Mouse (Mus musculus) kidney, adult 18-20 months (tissue): ENCODE results near the gene Slc38a10.

Experiments
- DNase-seq: peaks from one replicate; pipeline ENCODE4 v3.0.0; 2021

Slc38a10 gene

DNA sequence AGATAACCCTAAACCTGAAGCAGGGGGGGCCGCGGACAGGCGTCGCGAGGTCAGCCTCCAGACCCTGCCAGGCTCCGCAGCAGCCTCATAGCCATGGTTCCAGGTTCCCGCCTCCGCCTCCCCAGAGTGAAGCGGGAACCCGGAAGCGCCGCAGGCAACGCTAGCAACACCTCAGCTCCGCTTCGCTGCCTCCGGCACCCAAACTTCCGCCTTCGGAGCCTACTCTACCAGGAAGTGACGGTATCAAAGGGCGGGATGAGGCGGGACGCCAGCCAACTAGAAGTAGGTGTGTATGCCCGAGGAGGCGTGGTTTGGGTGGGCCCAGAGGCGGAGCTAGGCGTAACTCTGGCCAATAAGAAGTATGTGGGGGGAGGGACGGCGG, at the start of gene Slc38a10:
Gene Slc38a10, minus strand, starts transcription at position 234 of the 382 bp plus-strand sequence.
- peak; percentile 100 for DNase-seq

DNA sequence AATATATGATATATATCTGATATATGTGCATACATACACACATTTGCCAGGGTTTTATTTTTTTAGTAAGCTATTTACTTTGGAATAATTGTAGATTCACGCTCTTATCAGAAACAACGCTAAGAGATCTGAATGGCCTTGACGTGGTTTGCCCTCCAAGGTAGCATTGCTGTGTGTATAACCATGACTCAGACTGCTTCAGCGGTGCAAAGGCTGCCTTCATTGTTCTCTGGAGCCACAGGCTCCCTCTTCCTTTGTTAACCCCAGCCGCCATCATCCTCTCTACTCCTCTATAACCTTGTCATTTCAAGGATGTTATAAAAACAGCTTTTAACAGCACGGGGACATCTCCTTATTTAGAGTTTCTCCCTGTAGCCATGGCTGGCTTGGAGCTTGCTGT, 49.5 kb upstream of the Slc38a10 start:
- no peak for DNase-seq

DNA sequence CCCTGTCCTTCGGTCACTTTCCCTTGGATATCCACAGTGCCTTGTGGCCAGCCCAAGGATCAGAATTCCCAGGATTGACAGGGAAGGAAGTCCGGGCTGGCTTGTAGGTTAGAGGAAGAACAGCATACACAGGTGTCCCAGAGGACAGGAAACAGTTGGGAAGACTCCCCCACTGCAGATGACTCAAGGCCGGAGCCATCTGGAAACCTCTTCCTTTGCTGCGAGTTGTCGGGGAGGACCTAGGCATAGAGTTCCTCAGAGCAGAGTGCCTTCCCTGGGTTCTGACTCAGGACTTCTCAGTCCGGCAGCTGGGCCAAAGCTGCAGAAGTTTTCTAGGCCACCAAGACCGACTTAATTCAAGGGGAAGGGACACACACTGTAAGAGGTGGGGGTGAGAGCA, 48.6 kb upstream of the Slc38a10 start:
- no peak for DNase-seq

DNA sequence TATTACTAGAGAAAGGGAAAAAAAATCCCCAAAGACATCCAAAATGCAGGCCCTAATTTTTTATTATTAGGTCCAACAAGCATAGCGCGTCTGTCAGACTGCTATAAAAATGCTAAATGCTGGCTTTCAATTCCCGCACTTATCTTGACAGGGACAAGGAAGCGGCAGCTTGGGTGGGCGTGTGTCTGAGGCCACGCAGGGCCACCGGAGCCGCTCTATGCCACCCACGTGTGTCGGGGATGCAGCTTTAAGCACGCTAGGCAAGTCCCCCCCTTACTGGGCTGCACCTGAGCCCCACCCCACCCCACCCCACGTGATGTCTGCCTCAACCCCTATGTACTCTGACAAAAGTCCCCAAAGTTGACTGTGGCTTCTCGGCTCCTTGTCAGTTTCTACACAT, 47.7 kb upstream of the Slc38a10 start:
- DNase-seq: no peak

DNA sequence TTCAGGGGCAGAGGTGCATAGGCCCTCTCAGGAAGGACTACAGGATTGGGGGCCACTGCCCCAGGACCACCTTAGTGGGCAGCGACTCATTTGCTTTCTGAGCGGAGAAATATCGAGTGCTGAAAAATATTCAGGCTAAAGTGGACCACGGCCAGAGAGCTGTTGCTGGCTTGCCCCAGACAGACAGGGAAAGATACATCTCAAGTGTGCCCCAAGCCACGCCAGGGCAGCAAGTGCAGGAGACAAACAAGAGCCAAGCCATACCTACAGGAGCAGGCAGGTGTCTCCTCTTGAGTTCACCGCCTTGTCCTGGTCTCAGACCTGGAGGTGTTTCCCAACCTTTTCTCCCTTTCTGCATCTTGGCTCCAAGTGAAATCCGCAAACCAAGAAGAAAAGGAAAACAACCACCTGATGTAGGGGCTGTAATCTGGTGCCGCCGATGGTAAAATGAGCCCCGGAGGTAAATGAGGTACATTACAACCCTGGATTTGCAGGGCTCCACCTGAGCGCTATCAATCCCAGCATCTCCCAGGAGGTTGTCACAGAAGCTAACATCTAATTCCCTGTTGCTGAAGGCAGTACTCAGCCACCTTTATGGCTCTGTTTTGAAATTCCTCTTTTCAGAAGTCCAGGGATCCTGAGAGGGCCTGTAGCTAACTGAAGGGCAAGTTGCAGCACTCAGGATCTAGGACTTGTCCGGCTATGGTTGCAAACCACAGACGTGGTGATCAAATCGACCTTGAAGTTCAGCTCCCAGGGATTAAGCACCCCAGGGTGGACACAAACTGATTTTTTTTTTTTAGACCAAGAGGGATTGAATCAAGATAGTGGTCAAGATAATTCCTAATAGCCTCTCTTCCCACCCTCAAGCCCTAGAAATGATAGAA, 39.6 kb upstream of the Slc38a10 start:
- peak; percentile 38 for DNase-seq

DNA sequence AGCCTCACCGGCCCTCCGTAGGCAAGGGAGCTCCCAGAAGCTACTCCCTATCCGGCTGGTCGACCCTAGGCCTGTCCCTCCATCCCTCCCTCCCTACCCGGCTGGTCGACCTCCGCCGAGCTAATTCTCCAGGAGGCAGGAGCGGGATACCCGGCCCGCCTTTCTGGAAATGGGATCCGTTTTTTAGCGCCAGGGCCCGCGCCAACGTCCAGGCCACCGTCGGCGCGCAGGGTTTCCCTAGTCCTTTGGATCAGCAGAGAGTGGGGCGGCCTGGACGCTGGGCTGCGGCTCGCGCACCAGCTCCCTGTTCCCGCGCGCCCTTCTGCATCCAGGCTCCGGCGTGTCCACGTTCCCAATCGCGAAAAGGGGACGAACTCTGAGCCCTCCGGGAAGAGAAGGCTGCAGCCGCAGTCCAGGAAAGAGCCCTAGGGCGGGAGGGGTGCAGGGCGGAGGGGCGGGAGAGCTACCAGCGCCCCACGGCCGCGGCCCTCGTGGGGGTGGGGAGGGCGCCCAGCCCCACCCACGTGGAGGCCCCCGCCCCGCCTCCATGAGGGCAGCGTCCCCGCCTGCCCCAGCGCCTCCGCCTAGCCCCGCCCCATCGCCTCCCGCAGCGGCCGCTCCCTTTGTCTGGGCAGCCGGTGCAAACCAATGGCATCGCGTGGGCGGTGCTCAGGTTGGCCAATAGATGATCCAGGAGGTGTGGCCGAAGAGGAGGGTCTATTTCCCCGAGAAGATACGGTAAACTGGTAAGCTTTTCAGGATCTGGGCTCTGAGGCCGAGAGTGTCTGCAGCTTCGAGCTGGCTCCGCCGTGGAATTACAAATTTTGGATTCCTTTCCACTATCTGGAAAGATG, 38.5 kb upstream of the Slc38a10 start:
- peak; percentile 98 for DNase-seq

DNA sequence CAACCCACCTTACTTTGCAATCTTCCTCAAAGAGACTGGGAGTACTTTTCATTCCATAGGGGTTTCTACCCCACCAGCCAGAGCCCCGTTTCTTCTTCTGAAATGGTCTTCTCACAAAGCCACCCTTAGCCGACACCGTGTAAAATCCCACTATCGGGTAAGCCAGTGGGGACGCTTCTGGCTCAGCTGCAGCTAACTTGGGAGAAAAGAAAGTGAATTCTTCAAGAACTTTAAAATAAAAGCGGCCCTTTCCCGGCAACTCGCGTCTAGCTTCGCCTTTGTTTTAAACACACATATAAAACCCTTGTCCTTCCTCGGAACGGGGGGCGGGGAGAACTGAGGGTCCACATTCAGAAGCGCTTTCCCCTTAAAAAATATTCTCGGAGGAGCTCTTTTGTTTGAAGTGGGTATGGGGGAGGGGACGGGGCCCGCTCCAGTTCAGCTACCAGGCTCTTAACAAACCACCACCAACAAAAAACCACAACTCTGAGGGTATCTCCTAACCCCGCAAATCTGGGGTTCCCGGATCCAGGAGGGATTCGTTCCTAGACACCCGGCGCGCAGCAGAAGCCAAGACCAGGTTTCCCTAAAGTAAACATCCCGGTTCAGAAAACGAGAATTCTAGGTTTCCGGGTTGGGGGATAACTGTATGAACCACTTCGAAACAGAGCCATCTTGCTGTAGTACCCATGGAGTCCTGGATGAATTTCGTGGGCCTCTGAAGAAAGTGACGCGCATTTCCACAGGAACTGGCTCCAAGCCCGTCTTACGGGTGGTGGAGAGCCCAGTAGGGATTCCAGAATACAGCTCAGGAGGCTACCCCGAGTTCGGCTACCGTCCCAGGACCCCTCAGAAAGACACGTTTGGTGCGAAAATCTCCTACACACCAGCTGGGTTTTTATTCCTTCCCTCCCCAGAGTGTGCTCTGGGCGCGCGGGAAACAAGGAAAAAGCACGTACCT, 37.6 kb upstream of the Slc38a10 start:
- DNase-seq: peak; percentile 78

DNA sequence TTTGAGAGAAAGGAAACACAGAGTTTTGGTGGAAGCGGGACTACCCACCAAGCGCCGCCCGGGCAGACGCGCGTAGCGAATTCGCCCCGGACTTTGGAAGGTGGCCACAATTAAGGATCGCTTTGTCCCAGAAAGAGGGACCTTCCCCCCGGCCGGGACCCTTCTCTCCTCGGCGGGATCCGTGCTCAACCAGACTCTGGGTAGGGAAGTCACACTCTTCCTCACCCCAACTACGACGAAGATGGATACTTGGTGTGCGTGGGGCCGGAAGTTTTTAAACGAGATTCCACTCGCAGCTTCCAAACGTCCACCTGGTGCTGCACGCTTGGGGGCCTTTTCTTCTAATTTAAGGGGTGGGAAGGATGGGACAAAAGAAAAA, 36.9 kb upstream of the Slc38a10 start:
- DNase-seq: peak; percentile 69

DNA sequence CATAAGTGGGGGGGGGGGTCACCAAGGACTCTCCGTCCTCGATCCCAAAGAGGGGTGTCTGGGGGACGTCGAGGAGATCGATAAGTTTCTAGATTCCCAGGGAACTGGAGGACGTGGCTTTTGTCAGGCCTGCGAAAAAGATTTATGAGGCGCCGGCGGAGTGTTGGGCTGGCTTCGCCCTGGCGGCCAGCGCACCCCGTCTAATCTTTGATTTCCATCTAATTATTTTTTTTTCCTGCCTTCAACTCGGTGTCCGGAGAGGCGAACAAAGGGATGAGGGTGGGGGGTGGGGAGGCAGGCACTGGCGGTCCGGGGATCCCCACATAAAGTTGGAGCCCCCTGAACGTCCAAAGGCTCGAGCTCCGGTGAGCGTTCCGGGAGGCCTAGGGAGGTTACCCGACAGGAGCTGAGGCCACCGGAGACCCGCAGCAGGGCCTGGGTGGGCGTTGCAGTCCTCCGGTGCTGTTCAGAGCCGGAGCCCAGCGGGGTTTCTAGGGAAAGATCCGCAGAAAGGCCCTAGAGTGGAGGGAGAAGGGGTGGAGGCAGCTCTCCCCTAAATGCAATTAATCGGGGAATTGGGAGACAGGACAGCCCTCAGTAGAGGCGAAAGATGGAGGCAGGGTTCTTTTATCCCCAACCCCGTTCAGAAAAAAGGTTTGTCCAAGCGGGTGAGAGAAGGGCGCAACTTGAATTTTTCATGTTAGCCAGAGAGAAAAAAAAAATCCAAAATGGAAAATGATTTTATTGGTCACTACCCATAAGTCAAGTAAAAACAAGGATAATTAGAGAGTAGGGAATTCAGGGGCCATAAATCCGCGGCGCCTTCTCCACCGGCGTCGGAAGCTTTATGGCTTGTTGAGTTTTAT, 36.3 kb upstream of the Slc38a10 start:
- DNase-seq: peak; percentile 63

DNA sequence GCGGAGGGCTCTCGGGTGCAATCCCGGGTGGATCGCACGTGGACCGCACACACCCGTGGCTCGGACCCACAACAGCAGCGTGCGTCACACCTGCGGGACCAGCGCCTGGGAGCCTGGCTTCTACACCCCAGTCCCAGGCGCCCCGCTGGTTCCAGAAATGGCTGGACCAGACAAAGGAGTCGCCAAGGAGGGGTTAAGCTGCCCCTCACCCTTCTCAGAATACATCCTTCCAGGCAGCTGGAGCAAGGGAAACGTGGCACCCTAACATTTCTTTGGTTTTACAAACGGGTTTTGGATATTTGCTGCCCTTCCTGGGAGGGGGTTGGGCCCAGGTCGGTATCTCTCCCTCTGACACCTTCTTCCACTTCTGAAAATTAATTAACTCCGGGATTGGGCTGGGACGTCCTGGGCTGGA, 35.7 kb upstream of the Slc38a10 start:
- peak; percentile 76 for DNase-seq

DNA sequence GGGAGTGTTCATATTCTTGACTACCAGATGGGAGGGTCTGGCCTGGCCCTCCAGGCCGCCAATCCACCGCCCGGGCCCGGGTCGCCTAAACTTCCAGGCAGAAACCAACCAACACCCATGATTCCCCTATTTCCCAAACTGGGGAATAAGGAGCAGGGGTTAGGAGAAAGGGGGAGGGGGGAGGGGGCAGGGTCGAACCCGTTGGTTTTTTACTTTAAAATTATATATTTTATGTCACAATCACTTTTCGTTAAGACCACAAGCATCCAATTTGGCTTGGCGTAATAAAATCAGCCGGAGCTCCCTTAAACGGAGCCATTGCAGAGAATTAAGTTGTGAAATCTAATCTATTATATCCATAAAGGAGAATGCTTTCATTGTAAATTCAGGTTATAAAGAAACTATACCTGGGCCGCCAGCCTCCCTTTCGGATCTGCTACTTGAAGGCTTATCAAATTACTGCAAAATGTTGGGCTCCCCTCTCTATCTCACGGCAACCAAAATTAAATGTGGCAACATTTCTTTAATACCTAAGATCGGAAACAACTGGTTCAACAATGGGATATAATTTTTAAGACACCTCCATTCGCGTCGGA, 35.1 kb upstream of the Slc38a10 start:
- DNase-seq: no peak

DNA sequence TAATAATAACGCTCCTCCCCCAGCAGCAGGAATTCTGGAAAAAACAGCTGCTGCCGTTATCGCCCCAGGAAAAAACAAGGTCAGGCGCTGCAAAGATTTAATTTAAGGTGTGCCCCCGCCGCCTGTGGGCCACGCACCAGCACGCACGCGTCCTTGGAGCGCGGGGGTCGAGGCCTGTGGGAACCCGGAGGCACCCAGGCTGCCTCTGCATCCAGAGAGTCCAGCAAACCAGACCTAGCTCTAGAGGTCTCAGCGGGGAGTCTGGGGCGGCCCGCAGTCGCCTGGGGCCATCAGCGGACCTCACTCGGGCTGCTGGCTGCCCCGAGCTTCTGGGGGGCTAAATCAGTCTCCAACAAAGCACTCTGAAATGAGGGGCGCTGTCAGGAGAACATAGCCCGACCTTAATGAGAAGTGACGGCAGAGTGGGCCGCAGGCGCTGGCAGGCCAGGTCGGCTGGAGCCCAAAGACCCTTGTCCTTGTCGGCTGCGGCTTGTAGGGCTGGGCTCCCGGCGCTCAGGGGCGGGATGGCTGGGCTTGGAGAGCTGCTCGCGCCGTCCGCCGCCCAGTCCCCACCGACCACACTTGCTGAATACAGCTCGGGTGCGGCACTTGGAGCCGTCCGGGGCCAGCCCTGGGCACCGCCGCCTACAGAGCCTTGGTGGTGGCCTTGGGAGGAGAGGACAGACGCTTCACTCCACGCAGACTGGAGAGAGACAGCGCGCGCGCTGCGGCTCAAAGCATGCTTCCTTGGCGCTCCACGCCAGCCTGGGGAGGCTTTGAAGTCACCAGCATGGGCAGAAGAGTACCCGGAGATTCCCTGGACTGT, 34.4 kb upstream of the Slc38a10 start:
- DNase-seq: peak; percentile 80

DNA sequence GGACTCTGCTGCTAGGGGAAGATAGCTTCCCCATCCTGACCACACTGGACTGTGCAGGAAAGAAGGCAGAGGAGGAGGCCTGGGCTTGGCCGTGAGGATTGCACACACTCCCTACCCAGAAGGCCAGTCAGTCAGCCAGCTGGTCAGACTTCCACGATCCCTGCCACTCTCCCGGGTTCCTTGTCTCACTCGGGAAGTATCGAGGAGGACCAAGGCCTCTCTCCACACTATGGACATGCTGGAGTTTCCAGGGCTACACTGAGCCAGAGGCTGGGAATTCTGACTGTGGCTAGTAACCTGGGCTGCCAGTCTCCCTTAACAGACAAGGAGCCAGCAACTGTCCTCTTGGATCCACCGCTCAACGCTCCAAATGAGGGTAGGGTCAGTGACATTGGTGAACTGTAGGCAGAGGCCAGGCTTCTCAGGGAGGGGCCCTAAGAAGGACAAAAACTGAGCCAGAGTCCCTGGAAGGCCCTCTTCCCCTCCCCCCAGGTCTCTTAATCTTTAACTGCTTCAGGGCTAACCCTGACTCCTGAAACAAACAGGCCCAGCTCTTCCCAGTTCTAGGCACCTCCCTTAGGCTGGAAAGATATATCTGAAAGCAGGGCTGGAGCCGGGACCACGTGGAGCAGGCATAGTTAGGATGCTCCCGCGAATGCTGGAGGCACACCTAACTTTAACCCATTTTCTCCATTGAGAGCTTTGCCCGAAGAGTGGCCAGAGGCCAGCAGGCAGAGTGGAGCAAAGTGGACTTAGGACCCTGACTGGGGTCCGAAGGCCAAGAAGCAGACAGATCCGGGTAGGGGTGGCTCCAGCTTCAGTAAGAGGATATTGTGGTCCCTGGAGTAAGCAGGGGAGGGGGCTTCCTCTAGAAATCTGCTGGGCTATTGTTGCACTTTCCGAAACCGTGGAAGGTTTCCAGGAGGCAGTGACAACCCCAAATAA, 33.5 kb upstream of the Slc38a10 start:
- peak; percentile 87 for DNase-seq

DNA sequence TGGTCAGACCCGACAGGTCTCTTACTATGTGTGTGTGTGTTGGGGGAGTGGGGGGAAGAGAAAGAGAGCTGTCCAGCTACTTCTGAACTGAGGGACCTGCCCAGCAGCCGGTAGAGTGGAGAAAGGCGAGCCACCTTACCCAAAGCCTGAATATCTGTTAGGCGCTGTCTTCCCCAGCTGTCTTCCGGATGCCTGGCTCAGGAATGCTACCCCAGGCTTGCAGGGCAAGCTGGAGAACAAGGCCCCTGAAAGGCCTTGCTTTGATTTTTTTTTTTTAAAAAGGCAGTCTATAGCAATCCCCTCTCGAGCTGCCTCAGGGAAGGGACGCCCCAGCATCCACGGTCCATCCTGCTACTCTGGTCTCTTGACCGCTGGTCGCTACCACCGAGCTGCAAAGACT, 32.6 kb upstream of the Slc38a10 start:
- DNase-seq: no peak

DNA sequence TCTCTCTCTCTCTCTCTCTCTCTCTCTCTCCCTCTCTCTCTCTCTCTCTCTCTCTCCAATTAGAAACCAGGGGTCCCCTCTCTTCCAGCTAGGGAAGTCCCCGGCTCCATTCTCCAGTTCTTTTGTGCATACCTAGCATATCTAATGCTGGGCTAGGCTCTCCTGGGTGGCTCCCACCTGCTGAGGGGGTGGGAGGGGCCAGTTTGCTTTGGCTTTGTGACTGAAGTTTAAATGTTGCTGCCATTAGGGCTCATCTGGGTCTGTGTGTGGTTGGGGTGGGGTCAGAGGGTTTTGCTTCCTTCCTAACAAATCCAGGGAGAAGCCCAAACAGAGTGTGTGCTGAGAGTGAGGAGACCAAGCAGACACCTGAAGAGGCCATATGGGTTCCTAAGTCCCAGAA, 32.0 kb upstream of the Slc38a10 start:
- DNase-seq: no peak

DNA sequence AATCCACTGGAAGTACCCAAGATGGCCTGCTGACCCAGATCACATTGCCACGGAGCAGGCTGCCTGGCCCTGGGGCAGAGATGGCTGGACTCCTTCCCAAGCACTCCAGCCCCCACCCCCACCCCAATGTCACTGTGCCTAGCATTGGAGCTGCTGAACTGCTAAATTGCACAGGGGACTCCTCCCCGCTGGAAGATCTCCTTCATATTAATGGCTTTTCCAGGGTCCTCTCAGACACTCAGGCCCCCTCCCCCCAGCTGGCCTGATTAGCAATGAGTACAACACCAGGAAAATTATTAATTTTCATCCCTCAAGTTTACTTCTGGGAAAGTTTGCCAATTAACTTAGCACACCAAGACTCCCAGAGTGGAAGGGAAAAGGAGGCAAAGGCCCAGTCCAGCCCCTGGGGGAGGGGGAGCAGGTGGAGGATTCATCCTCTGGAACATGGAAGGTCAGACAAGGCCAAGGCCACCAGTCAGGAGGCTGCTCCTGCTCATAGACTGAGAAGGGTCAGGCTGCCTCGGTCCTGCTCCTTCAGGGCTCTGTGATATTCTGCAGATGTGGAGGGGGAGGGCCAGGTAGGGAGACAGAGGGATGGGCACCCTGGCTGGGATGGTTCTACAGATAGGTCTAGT, 31.4 kb upstream of the Slc38a10 start:
- no peak for DNase-seq

DNA sequence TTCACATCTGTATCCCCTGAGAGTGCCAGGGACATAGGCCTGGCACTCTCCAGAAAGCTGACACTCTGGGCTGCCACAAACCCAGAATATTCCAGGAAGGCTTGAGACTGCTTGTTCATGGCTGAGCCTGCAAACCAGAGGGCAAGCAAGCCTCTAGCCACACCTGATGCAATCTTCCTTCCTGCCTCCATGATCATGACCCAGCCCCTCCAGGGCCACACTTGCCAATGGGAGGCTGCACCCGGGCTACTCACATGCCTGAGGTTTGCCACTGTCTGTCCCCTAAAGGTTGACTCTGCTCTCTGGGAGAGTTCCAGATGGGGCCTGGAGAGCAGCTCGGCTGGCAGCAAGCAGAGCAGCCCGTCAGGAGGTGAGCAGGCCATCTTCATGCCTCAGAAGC, 30.2 kb upstream of the Slc38a10 start:
- no peak for DNase-seq

DNA sequence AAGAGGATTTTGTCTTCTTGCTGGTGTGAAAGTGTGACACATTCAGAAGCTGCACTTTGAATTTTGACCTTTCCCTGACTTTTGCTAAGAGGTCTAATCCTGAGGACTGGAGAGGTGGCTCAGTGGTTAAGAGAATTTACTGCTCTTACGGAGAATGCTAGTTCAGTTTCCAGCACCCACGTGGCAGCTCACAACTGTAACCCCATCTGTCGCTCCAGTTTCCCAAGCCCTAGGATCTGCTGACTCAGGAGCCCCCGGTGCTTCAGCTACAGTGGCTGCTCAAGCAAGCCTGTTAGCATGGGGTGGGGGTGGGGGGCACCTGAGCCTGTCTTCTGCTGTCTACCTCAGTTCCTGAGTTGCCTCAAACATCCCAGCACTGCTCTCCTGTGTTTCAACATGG, 28.2 kb upstream of the Slc38a10 start:
- DNase-seq: no peak

DNA sequence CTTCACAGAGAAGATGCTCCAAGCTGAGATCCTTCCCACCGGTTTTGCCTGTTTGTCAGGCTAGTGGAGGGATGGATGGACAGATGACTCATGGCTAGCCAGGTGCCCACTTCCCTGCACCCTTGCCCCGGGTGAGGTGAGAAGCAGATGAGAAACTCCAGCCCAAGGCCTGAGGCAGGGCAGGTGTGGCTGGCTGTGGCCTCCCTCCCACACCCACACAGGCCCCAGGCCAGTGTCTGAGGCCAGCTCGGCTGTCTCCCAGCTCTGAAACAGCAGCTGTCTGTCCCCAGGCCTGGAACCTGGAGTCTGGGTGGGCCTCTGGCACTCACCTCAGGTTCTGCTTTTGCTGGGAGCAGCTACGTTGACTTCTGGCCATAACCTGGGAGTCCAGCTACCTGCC, 24.8 kb upstream of the Slc38a10 start:
- DNase-seq: no peak
